8 mouse cellular contexts compared by ENCODE assay signal in the genomic region with DNA sequence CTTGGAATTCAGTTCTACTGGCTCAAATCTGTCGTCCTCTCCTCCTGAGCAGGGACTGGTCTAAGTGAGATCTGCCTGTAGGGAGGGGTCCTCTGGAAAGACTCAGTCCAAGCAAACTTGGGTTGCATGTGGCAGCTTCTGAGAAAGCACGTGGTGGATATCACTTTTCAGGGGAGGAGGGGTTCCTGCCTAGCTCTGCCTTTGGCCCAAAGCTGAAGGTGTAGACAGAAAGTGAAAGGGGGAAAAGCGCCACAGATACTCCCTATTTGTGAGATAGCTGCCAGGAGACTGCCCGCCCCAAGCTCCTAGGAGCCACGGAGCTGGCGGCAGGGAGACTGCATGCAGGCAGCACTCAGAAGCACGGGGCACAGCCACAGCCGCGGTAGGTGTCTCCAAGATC. TPM values are rescaled to one million over a fixed set of nuclear protein-coding genes. Genes with fewer than 3 reads are reported as not detected.
DNase-seq lines count a peak whose midpoint lies in the region; ATAC-seq lines count a peak whose summit lies in the region.

No protein-coding gene starts in this region.

- H3K9ac ChIP-seq in heart, embryonic 13.5 days = peak overlapping the region; percentile 67
- no peak overlapping the region for H3K9ac ChIP-seq in intestine, embryonic 14.5 days (ENCODE audit: low read length)
- H3K9ac ChIP-seq in midbrain, embryonic 13.5 days (replicated peaks) = peak overlapping the region; percentile 25; the same call in 1 of the 2 replicates

- no peaks in the 10 kb centered on the region for H3K36me3 ChIP-seq in heart, embryonic 13.5 days
- H3K36me3 ChIP-seq in intestine, embryonic 14.5 days (ENCODE audit: control insufficient read depth, insufficient read depth, low read length) = no peaks in the 10 kb centered on the region
- H3K36me3 ChIP-seq in midbrain, embryonic 13.5 days = no peaks in the 10 kb centered on the region

- H3K27me3 ChIP-seq in heart, embryonic 13.5 days (replicated peaks) = peaks cover 68% of the 10 kb centered on the region
- H3K27me3 ChIP-seq in intestine, embryonic 14.5 days (replicated peaks; ENCODE audit: control insufficient read depth, insufficient read depth, low read length) = 0 out of 2 replicates have a peak, but pooled peaks cover 17% of the 10 kb centered on the region
- H3K27me3 ChIP-seq in midbrain, embryonic 13.5 days = peaks cover 4% of the 10 kb centered on the region; the same call in 1 of the 2 replicates

- WGBS in heart, embryonic 13.5 days = 3% methylated on average over 9 of the region's 9 CpGs
- WGBS in intestine, embryonic 14.5 days = 7% methylated on average over 9 of the region's 9 CpGs
- WGBS in midbrain, embryonic 13.5 days = 9% methylated on average over 9 of the region's 9 CpGs

- ATAC-seq in heart, embryonic 13.5 days (ENCODE audit: extremely low read depth, insufficient number of reproducible peaks, low FRiP score, low TSS enrichment) = no peak
- ATAC-seq in intestine, embryonic 14.5 days (replicated peaks; ENCODE audit: low FRiP score, low TSS enrichment, low read depth) = no peak
- no peak for ATAC-seq in midbrain, embryonic 13.5 days

- peak overlapping the region; percentile 71 for H3K4me2 ChIP-seq in heart, embryonic 13.5 days
- H3K4me2 ChIP-seq in intestine, embryonic 14.5 days (ENCODE audit: low read length) = peak overlapping the region; percentile 35
- H3K4me2 ChIP-seq in midbrain, embryonic 13.5 days (replicated peaks) = peak overlapping the region; percentile 35

- H3K4me3 ChIP-seq in heart, embryonic 13.5 days = peak overlapping the region; percentile 43
- H3K4me3 ChIP-seq in intestine, embryonic 14.5 days (ENCODE audit: low read depth, low read length) = no peak overlapping the region
- no peak overlapping the region for H3K4me3 ChIP-seq in midbrain, embryonic 13.5 days (replicated peaks)

- no peak for DNase-seq in heart, postnatal 4 days
- peak; percentile 38 for DNase-seq in ZHBTc4 (ENCODE audit: low read depth, low spot score)
- no peak for DNase-seq in intestine, embryonic 14.5 days (ENCODE audit: low spot score)
- no peak for DNase-seq in cerebellum, postnatal 10 days
- DNase-seq in ovary, adult 18-20 months (ENCODE audit: low spot score) = no peak
- no peak for DNase-seq in thymus, postnatal 10 days (ENCODE audit: low spot score in 2 of 2)

- H3K4me1 ChIP-seq in heart, embryonic 13.5 days = peaks cover 15% of the 10 kb centered on the region
- H3K4me1 ChIP-seq in intestine, embryonic 14.5 days (replicated peaks; ENCODE audit: control insufficient read depth, insufficient read depth, low read length) = no peaks in the 10 kb centered on the region
- H3K4me1 ChIP-seq in midbrain, embryonic 13.5 days (replicated peaks) = peaks cover 7% of the 10 kb centered on the region; the same call in 1 of the 2 replicates

- H3K9me3 ChIP-seq in heart, embryonic 13.5 days = no peaks in the 10 kb centered on the region
- no peaks in the 10 kb centered on the region for H3K9me3 ChIP-seq in intestine, embryonic 14.5 days (ENCODE audit: control insufficient read depth, low read length)
- no peaks in the 10 kb centered on the region for H3K9me3 ChIP-seq in midbrain, embryonic 13.5 days

- no peak overlapping the region for H3K27ac ChIP-seq in heart, embryonic 13.5 days (replicated peaks)
- no peak overlapping the region for H3K27ac ChIP-seq in intestine, embryonic 14.5 days (ENCODE audit: low read depth)
- no peak overlapping the region for H3K27ac ChIP-seq in midbrain, embryonic 13.5 days

RNA-seq across cellular contexts. Expression of gene Ciita, which starts 9.6 kb away (rescaled TPM):
- polyA plus RNA-seq in heart, embryonic 13.5 days (2015; fragmentation: Nextera tagmentation; extraction: Ambion mirVana) = 0.17 and 0.29 TPM in 2 replicates
- under 1 TPM; 0.07 to 0.19 TPM for total RNA-seq in heart, postnatal 4 days (2021)
- polyA plus RNA-seq in intestine, embryonic 14.5 days (2014; fragmentation: Nextera tagmentation; extraction: Ambion mirVana) = 0.35 TPM in 2 replicates
- polyA plus RNA-seq in midbrain, embryonic 13.5 days (2015; fragmentation: Nextera tagmentation; extraction: Ambion mirVana) = 0.40 and 0.67 TPM in 2 replicates

RNA-seq across cellular contexts. Expression of gene Tvp23a, which starts 42.3 kb away (rescaled TPM):
- polyA plus RNA-seq in heart, embryonic 13.5 days (2015; fragmentation: Nextera tagmentation; extraction: Ambion mirVana) = 3.9 and 4.1 TPM in 2 replicates
- total RNA-seq in heart, postnatal 4 days (2021) = 1 to 10 TPM; 1.1 to 1.4 TPM
- 11.4 and 13.1 TPM in 2 replicates for polyA plus RNA-seq in intestine, embryonic 14.5 days (2014; fragmentation: Nextera tagmentation; extraction: Ambion mirVana)
- polyA plus RNA-seq in midbrain, embryonic 13.5 days (2015; fragmentation: Nextera tagmentation; extraction: Ambion mirVana) = 42.9 and 44.1 TPM in 2 replicates

RNA-seq across cellular contexts. Expression of gene Dexi, which starts 53.4 kb away (rescaled TPM):
- polyA plus RNA-seq in heart, embryonic 13.5 days (2015; fragmentation: Nextera tagmentation; extraction: Ambion mirVana) = 13.3 and 15.0 TPM in 2 replicates
- 10 to 100 TPM; 22.4 to 22.6 TPM for total RNA-seq in heart, postnatal 4 days (2021)
- 21.2 and 26.5 TPM in 2 replicates for polyA plus RNA-seq in intestine, embryonic 14.5 days (2014; fragmentation: Nextera tagmentation; extraction: Ambion mirVana)
- polyA plus RNA-seq in midbrain, embryonic 13.5 days (2015; fragmentation: Nextera tagmentation; extraction: Ambion mirVana) = 14.8 and 18.2 TPM in 2 replicates

RNA-seq across cellular contexts. Expression of gene Clec16a, which starts 55.7 kb away (rescaled TPM):
- polyA plus RNA-seq in heart, embryonic 13.5 days (2015; fragmentation: Nextera tagmentation; extraction: Ambion mirVana) = 24.9 and 29.7 TPM in 2 replicates
- 10 to 100 TPM; 40.5 to 42.2 TPM for total RNA-seq in heart, postnatal 4 days (2021)
- polyA plus RNA-seq in intestine, embryonic 14.5 days (2014; fragmentation: Nextera tagmentation; extraction: Ambion mirVana) = 26.6 and 30.2 TPM in 2 replicates
- polyA plus RNA-seq in midbrain, embryonic 13.5 days (2015; fragmentation: Nextera tagmentation; extraction: Ambion mirVana) = 65.7 and 70.2 TPM in 2 replicates
